Mouse (Mus musculus) heart, postnatal 14 days (tissue): ENCODE measurements at regions not wholly inside any gene's neighbourhood (a gene's known extent, or its start where the extent isn't known, plus 50 kb on each side); places are given as distances from the start of the nearest gene placed in this dataset.
A peak's percentile ranks its signal among the peaks of the same experiment; 100 is the strongest.

ENCODE experiments used
- DNase-seq, 2 experiments: peaks; one replicate each; pipeline ENCODE4 v3.0.0; 2021 to 2022
- intact Hi-C: fragments of 180-260 bp; cut with DNase I; formaldehyde crosslinking; loops from one replicate; pipeline ENCODE4 v1.15.1; 2025

DNA sequence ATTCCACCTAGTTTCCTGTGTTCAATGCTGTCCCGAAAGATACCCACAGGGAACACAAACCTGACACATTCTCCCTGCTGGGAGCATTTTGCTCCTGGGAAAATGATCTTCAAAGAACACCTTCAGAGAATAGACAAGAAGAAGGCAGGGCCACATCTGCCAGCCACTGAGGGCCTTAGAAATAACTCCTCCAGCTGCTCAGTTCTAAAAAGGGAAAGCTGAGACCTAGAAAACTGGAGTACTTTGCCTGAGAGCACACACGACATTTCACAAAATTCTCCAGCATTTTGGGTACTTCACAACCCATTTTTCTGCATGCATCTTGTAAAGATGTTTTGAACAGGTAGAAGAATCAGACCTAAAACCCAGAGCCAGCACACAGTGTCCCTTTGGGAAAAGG, 519.6 kb downstream of the Insc start:
- intact Hi-C loops: no loop called here
- no peak for DNase-seq

DNA sequence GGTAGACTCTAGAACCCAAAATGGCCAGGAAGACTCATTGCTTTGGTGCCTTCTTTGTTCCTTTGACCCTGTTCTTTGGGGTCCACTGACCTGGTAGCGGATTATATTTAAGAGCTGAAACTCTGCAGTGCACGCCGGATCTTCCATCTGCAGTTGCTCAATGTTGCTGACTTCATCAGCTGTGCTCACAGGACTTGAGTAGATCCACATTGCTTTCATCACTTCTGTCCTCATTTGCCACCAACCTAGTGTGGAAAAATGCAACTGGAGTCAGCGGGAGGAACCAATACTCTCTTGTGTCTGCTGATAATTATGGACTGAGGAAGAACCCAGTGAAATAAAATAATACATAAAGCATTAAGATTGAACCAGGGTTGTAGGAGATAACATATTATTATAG, 522.6 kb downstream of the Insc start:
- intact Hi-C loops: no loop called here
- peak; percentile 7 to 13 for DNase-seq

DNA sequence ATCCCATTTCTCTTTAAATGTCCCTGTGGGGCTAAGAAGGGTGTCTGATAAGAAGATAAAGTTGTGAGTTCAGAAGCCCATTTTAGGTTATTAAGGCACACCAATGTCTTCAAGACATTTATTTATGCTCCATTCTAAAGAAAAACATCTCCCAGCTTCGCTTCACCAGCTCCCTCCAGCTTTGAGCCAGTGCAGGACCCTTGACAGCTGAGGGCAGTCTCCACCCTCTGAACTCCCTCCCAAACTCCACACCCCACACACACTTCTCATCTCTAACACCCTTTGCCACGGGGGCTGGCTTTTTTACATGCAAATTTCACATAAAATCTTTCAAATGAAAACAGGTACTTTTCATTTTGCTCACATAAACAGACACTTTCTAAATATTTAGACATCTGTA, 527.3 kb downstream of the Insc start:
- intact Hi-C loops: no loop called here
- DNase-seq: no peak

DNA sequence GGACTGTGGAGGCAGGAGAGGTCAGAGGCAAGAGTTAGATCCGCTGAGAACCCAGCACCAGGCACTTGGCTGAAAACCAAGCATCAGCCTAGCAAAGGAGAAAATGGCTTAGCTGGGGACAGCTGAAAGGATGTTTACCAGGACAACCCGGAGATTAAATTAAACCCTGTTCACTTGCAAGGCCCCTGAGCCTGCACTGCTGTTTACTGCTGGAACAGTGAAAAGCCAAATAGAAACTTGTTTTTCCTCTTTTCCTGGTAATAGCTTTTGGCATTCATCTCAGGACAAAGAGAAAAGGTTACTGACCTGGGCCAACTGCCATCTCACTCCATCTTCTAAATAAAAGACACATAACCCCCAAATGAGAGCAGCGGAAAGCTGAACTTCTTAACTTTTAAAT, 531.3 kb downstream of the Insc start:
- DNase-seq: peak; percentile 11 to 20

DNA sequence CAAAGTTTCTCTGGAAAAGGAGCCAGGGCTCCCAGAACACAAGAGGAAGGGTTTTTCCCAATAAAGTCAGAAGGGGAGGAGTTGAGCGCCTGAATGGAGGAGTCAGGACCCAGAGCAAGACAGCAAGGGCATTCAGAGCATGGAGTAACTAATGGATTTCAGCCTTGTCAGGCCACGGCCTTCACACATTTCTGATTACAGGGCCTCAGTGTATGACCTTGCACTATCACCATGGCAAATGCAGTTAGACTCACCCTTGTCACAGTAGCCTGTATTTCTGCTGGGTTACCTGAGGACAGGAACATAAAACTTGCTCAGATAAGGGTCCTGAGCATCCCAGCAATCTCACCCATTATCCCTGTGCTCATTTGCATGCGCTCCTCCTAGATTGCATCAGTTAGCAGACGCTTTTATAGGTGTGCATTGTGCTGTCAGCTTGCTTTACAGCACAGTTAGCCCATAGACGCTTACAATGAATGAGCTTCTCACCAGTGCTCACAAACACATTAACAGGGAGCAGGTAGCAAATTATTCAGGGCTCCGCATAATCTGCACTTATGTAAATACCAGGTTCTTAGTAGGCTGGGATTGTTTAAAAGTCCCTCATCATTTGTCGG, 547.4 kb downstream of the Insc start:
- no peak for DNase-seq
- intact Hi-C loops: no loop called here

More for the DNA sequence above, 531.3 kb downstream of the Insc start:
- intact Hi-C loops: no loop called here

DNA sequence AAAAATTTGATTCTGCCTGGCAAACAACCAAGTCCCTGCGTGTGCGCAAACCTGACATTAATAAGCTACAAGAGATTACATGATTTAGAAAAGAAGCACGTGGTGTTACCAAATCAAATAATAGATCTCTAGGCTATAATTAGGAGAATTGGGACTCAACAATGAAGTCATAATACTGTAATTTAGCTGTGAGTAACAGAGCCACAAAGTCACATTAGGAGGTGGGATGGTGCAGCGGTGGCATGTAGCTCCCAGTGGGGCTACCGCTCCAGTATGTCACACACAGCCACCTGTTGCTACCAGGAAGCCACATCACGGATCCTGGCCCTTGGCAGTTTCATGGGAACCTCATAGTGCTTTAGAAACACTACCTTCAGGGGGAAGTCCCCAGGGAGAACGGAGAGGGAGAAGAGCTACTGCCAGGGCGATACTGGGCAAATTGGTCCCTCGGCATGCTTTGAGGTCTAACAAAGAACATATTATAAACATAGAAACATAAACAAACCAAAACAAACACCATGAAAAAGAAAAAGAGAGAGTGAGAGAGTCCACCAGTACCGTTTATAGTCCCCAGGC, 551.2 kb downstream of the Insc start:
- intact Hi-C loops: no loop called here
- DNase-seq: no peak

DNA sequence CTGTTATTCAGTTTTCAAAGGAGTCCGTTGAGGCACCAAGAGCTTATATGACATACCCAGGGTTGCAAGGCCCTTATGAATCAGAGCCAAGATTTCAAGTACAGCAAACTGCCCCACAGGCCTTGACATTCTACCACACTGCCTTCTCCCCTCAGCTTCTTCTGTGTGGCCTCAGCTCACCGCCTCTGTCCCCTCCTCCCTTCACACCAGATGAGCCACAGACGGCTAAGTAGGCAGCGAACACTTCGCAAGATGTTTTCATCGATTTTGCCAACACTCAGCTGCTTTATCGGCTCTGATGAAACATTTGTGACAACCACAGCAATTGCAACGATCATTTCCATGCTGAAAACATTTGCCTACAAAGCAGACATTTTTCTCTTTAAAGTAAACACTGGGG, 556.7 kb downstream of the Insc start:
- DNase-seq: no peak
- intact Hi-C loops: no loop called here

DNA sequence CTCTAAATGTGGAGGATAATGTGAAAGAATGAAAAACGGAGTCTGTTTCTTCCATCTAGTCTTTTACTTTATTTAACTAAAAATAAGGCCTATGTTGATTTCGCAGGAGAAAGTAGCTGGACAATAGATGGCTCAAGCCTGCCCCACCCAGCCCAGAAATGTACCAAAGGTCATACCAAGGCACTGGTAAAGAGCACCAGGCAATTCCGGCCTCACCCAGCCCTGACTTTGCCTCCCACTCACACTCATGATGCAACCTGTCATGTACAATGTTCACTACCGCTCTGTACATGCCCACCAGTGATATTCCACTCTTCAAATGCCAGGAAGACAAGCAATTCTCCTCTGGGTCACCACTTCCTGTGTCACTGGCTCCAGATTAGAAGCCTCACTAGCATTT, 564.9 kb downstream of the Insc start:
- DNase-seq: no peak
- intact Hi-C loops: no loop called here

DNA sequence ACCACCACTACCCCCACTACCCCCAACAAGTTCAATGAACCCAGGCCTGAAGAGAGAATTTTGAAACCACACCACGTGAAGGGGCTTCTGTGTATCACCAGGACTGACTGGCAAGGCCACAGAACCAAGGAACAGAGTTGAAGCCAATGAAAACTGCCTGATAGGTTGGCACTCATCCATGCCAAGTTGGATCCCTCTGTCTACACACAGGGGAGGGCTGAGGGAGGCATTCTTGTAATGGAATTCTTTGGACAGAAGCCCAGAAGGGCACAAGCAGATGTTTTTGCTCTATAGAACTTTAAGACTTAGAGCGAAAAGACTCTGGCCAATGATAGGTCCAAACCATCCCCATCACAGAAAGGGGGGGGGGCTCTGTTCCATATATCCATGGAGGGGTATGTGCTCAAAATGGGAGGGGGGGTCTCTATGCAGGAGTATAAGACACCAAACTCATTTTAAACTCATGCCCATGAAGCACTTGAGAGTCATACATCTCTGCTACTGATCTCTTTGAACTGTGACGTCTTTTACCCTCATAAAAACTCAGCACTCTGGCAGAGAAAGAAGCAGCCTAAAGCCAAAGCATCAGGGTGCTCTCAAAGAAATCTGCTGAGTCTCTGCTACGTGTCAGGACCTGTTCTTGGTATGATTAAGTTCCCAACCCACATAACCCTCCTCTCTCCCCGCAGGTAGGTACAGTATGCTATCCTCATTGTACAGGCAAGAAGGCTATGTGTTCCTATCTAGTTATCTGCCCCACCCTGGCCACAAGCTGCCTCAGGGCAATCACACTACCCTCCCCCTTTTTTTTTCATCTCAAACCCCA, 567.1 kb downstream of the Insc start:
- DNase-seq: peak; percentile 24 to 60
- intact Hi-C loops: no loop called here

DNA sequence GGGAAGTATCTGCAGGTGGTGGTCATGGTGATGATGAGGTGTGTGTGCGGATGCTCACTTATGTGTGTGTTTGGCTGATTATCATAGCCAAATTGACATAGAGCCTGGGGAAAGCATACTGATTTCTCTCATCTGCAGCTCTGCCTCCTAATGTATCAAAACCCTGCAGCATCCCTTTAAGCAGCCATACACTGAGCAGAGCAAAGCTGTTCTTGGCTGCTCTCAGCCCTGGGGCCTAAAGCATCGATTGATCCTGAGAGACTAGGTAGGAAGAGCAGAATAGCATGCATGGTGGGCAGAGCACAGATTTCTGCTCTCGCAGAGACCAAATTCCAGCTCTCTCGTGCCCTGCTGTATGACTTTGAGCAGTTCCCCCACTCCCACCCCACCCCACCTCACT, 576.0 kb downstream of the Insc start:
- intact Hi-C loops: no loop called here
- DNase-seq: no peak

DNA sequence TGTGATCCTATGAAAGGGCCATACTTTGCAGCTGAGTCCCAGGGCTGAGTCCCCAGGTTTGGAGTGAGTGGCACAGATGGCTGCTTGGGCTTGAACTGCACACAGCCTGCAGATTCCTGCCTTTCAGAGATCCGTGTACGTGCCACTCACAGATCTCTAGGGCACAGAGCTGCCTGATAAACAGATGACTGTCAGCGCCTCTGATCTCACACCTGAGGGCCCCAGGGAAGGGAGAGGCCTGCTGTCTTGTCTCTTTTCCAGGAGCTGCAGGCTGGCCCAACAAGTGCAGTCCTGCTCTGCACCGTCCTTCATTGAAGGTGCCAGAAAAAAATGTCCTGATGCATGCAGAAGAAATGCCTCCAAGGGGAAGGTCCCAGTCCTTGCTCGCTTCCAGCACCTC, 579.5 kb downstream of the Insc start:
- DNase-seq: no peak
- intact Hi-C loops: no loop called here

DNA sequence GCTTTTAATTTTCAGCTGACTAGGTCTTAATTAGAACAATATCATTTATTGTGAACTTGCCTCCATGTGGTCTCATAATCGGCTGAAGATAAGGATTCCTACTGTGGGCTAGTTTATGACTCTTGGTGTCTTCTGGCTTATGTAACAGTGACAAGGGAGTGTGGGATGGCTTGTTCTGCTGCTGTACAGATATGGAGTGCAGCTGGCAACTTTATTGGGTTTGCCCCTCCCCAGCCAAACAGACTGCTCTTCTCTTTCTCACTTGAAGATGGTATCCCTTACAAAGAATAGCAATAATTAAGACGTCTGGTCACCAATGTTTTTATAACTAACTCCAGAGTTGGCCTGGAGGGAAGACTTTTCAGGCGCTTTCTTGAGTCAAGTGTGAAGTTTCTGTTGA, 584.8 kb downstream of the Insc start:
- no peak for DNase-seq
- intact Hi-C loops: no loop called here

DNA sequence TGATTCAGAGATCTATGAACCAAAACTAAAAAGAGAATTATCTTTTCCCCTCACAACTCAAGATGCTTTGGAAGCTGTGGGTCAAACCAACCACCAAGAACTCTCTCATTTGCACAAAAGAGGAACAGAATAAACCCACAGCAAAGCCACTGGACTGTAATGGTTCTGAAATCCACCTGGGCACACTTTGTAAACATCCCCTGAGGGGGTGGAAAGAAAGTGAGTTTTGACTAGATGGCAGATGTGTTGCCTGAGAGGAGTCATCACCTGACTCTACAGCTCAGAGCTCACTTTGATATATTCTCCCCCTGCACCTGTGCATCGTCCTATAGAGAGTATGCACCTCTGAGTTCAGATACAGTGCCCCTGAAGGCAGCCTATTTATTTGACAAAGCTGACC, 588.2 kb downstream of the Insc start:
- no peak for DNase-seq
- intact Hi-C loops: no loop called here

DNA sequence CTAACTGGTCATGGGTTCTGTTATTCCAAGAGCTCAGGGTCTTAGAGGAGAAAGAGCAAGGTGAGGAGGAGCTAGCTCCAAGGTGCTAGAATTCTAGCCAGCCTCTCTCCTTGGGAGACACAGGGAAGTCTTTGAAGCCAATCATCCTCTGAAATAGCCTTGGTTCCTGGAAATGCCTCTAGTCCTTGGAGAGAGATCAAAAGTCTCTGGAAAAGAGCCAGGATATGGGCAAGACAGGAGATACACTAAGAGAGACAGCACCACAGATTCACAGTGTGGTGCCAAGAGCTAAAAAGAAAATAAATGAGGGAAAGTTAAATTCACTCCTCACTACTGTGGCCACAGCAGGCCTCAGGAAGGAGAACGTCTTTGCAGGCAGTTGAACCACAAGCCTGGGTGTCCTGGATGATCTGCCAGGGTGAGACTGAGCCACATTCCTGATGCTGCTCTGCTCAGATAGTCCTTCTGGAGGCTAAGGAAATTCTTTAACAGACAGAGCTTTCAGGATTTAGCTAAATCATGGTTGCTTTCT, 589.6 kb downstream of the Insc start:
- no peak for DNase-seq
- intact Hi-C loops: no loop called here

DNA sequence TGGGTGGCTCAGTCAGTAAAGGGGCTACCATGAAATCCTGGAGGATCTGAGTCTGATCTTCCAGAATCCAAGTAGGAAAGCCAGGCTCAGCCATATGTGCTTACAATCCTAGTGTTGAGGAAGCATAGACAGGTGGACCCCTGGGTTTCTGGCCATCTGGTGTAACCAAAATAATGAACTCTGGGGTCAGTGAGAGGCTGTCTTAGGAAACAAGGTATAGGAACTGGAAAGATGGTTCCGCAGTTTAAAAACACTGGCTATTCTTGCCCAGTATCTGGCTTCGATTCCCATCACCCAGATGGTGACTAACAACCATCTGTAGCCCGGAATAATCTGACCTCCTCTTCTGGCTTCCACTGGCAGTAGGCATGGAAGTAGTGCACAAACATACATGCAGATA, 591.6 kb downstream of the Insc start:
- intact Hi-C loops: no loop called here
- DNase-seq: no peak

DNA sequence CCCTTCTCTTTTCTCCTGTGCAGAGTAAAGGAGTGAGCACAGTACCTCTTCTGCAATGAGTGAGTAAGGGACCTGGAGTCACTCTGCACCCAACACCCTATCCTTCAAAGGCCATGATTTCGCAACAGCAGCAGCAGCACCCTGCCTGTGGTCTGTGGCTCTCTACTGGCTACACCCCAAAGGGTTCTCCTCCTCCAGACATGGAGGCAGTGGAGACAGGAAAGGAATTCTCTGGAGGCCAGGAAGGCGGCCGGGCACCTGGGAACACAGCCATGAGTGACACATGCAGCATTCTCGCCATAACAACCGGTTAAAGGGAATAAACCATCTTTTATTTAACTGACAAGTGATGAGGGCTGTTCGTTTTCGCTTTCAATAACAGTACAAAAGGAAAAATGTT, 596.7 kb downstream of the Insc start:
- DNase-seq: peak; percentile 15 to 16
- intact Hi-C loops: no loop called here

DNA sequence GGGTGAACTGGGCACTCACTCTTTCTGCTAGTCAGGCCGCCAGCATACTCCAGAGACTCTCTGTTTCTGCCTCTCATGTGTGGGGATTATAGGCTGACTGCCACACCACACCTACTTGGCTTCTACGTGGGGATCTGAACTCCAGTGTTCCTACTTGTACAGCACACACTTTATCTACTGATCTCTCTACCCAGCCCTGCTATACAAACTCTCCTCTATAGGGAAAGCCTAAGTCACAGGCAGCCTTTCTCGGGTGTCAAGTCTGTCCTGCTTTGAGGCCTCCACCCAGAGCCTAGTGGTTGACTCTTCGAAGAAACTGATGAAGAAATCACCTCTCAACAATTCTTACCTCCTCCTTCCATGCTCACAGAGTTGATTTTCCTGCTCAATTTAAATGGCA, 597.5 kb downstream of the Insc start:
- no peak for DNase-seq
- intact Hi-C loops: no loop called here

DNA sequence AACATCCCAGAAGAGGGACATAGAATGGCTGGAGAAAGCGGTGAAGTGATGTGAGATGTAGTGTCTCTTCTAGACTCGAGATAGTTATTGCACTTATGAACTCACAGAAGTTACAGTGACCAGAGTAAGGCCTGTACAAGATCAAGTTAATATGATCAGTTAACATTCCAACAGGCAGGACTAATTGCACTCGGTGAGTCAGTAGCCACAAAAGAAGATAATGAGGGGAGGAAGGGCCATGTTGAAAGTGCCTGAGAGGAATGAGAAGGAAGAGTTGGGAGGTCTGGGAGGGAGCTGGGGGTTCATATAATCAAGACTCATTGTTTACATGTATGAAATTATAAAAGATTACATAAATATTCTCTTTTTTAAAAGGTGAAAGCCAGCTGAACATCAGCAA, 602.3 kb downstream of the Insc start:
- intact Hi-C loops: no loop called here
- no peak for DNase-seq

DNA sequence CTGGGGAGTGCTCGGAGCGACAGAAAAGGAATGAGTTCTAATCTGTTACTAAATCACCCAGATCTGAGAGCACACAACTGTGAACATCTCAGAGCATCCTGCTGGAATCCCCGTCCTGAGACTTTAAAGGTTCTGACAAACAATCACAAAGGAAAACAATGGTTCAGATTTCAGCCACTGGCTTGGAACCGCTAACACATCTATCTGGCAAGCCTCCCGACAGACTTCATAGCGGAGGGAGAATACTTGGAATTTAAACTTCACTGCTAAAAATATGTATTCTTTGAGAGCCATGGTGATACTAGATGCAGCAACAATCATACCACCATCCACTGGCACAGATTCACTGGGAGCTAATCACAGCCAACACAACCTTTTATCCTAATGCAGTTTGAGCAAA, 615.2 kb downstream of the Insc start:
- DNase-seq: no peak

DNA sequence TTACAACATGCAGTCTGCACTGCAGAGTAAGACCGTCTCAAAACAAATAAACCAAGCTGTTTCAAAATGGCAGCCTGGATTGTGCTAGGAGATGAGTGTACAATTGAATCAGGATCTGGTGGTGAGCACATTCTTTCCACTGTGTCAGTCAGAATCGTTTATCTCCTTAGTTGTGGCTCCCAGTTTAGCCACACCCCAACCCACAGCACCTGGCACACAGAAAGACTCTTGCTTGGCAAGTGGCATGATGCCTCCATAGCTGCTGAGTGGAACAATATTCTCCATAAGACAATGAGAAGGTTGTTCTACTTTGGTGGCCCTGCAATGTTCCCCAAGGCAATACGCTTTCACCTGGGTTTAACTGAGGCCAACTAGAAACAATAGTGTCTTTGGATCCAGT, 616.6 kb downstream of the Insc start:
- intact Hi-C loops: no loop called here
- no peak for DNase-seq

More for the DNA sequence above, 615.2 kb downstream of the Insc start:
- intact Hi-C loops: no loop called here

DNA sequence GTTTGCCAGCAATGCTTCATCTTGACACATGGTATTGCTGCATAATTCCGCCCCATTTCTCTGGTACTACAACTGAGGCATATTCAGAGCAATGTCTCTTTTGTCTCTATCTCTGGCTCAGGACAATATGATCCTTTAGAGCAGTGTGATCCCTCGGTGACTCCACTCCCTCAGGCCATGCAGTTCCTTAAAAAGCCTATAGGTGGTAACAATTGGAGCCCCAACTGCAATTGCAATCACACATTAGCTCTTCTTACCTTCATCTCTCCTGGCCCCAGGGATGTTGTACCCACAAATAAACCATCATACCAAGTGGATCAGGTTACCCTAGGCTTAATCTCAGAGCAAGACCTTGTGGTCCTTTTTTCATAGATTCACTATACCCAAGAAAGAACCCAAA, 618.6 kb downstream of the Insc start:
- DNase-seq: no peak
- intact Hi-C loops: no loop called here

DNA sequence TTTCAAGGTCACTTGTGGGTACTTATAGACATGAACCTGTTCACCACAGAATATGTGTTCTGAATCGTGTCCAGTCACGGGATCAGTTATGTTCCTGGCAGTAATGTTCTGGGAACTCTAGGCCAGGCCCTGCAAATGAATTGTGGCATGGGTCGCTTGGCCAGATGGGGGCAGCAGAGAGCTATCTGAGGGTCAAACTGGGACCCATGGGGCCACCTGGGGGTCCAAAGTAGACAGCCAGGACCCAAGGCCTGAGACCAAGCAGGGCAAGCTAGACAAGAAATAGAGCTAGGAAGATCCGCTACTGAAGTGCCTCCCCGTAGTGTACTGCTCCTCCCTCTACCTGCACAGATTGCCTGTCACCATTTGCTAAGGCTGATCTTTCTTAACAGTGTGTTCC, 623.4 kb downstream of the Insc start:
- peak; percentile 64 to 80 for DNase-seq
- intact Hi-C loops: loop anchor here (5.0 kb wide), 2 partner anchors 150 to 670 kb away; partner anchors contain the start of genes 1110004F10Rik and Sox6
